Mouse (Mus musculus) layer of hippocampus, postnatal 10 days (tissue): ENCODE data around the gene Gm10153. TPM values are rescaled to one million over a fixed set of nuclear protein-coding genes. Genes with fewer than 3 reads are reported as not detected.
"Not testable (repeated sequence)": the region's sequence is repeated elsewhere in the genome, so short reads cannot be mapped to it uniquely, and the experiment has no call there.

Experiments
- DNase-seq, 2 experiments: peaks; one replicate each; pipeline ENCODE4 v3.0.0; 2021; ENCODE audit warnings: low spot score in 2 of 2
- long read RNA-seq: library from polyadenylated mRNA; stranded (forward); transcript quantifications from one replicate; pipeline ENCODE4 v2.0.0, GENCODE M21; 2023
- total RNA-seq, 2 experiments: library from RNA; stranded (reverse); gene quantifications; 2 replicates each; pipeline ENCODE4 v1.2.3; 2021

Gene Gm10153
- not detected for total RNA-seq
- long read RNA-seq: 0 reads

- no peak for DNase-seq
These were observed at the start of gene Gm10153 for GRCm38 (mm10) chr7:142190289-142190688. Gene Gm10153, minus strand, starts transcription at chr7:142190389.

DNA sequence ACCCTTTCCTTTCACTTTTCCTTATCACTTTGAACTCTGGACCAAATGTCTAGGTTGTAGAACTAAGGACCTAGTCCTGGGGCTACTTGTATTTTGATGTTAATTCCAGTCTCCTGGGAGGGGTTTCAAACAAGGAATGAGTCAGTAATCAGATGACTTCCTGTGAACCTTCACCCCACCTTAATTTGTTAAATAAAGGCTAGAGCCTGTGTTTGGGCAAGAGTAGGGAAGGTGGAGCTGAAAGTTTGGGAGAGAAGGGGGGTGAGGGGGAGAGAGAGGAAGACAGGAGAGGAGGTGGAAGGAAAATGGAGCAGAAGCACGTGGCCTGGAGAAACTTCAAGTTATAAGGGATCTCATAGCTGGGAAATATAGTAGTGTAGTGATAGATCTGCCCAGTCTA is 41.4 kb upstream of the Gm10153 start:
- DNase-seq: no peak

GRCm38 (mm10) chr7:142229871-142230270 is 39.7 kb upstream of the Gm10153 start, which contains the start of gene Krtap5-5:
Gene Krtap5-5, minus strand, starts transcription at chr7:142229971.
- not testable (repeated sequence) for DNase-seq

- DNase-seq: no peak
These were observed 34.3 kb upstream of the Gm10153 start for GRCm38 (mm10) chr7:142224518-142224917.

GRCm38 (mm10) chr7:142212136-142212535 is 21.9 kb upstream of the Gm10153 start:
- DNase-seq: not testable (repeated sequence)

GRCm38 (mm10) chr7:142211559-142211958 is 21.4 kb upstream of the Gm10153 start, which contains the start of gene Gm7579:
Gene Gm7579, plus strand, starts transcription at chr7:142211859.
- DNase-seq: no peak

DNA sequence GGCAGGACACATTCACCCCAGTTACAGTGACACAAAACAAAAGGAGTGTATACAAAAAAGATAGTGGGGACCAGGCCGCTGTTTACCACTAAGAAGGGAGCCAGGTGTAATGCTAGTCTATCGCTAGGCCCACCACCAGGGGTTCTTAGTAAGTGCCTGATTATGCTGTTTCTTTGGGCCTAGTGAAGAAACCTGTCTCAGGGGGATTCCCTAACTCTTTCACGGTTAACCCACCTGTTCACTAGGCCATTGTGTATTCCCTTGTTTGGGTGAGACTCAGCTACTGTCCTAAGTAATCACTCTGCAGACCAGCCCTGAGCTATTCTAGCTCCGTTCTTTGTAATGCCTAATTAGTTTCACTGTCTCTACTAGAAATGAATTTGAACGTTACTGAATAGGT is 16.7 kb upstream of the Gm10153 start:
- DNase-seq: not testable (repeated sequence)

- no peak for DNase-seq
These were observed 15.3 kb upstream of the Gm10153 start for GRCm38 (mm10) chr7:142205488-142205887.

DNA sequence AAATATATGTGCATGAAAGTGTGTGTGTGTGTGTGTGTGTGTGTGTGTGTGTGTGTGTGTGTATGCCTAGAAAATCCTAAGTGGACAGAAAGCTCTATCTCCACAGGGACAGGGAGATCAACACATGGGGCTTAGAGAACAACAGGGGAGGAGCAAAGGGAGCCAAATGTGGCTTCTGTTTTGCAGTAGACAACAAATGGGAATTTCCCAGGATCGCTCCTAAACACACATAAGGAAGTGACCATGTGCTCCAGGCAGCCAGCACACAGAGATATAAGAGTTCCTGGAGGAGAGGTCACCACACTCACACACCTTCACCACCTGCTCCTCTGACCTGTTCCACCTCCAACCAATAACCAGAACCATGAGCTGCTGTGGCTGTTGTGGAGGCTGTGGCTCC is 10.9 kb upstream of the Gm10153 start, which contains the start of gene Krtap5-3:
Gene Krtap5-3 (plus strand): TSS at position 301 of the 400 bp plus-strand sequence.
- DNase-seq: no peak

GRCm38 (mm10) chr7:142198748-142199147 is 8.6 kb upstream of the Gm10153 start:
- no peak for DNase-seq

GRCm38 (mm10) chr7:142188156-142188555 is 2.0 kb downstream of the Gm10153 start:
- DNase-seq: no peak

DNA sequence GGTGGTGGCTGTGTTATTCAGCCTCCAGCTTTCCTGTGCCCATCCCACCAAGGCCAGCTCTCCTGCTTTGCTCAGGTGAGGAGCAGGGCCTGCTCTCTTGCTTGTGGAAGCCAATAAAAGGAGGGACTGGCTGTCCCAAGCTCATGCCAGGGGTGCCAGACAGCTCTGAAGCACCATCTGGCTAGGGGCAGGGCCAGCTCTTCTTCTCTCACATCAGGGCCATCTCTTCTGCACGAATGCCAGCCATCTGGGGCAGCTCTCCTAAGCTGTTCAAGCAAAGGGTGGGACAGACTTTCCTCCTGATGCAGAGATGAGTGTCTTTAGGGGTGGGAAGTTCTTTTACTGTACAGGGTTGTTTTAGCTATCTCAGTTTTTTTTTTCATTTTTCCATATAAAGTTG is 9.2 kb downstream of the Gm10153 start:
- no peak for DNase-seq

DNA sequence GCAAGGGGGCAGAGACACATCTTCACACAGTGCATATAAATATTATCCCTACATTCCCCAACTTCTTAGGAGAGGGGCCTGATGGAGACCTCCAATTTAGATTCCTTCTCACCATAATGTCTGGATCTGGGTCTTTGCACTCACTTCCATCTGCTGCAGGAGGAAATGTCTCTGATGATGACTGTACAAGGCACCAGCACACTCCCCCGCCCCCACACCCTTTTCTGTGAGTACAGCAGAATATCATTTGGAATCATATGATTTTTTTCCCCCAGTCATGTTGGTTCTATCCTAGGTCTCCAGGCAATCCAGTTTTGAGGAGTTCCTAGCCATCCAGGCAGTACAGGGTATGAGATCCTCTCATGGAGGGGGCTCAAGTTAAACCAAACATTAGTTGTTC is 11.5 kb downstream of the Gm10153 start:
- DNase-seq: no peak

- not testable (repeated sequence) for DNase-seq
These were observed 14.3 kb downstream of the Gm10153 start, which contains the start of gene Krtap5-2 for GRCm38 (mm10) chr7:142175905-142176304. Gene Krtap5-2, minus strand, starts transcription at chr7:142176005.

GRCm38 (mm10) chr7:142169836-142170235 is 20.4 kb downstream of the Gm10153 start:
- DNase-seq: no peak

DNA sequence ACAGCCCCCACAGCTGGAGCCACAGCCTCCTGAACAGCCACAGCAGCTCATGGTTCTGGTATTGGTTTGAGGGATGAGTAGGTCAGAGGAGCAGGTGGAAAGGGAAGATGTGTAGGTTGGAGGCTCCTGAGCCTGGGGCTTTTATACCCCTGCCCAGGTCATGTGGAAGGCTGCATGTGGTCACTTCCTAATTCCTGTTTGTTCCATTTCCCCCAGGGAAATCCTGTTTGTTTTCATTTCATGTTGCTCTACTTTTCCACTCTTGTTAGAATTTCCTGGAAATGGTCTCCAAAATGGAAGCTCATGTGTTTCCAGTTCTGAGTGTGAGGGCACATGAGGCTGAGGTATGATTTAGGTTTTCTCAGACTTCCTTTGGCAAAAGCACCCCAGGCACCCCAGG is 24.6 kb downstream of the Gm10153 start, which contains the start of gene Gm4553:
Gene Gm4553 (minus strand): TSS at position 101 of the 400 bp plus-strand sequence.
- not testable (repeated sequence) for DNase-seq

GRCm38 (mm10) chr7:142159366-142159765 is 30.8 kb downstream of the Gm10153 start:
- DNase-seq: no peak

DNA sequence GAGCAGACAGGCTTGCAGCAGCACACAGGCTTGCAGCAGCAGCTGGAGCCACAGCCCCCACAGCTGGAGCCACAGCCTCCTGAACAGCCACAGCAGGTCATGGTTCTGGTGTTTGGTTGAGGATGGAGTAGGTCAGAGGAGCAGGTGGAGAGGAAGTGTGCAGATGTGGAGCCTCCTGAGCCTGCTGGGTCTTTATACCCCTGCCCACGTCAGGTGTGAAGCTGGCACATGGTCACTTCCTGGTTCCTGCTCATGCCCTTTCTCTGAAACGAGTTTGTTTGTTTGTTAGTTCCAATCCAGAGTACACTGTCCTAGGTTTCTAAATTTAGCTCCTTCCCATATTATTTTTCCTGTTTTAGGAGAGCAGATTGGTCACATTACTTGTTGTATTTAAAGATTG is 33.2 kb downstream of the Gm10153 start, which contains the start of gene Gm29735:
Gene Gm29735 (minus strand): TSS at position 101 of the 400 bp plus-strand sequence.
- not testable (repeated sequence) for DNase-seq

- no peak for DNase-seq
These were observed 34.9 kb downstream of the Gm10153 start for GRCm38 (mm10) chr7:142155308-142155707.

DNA sequence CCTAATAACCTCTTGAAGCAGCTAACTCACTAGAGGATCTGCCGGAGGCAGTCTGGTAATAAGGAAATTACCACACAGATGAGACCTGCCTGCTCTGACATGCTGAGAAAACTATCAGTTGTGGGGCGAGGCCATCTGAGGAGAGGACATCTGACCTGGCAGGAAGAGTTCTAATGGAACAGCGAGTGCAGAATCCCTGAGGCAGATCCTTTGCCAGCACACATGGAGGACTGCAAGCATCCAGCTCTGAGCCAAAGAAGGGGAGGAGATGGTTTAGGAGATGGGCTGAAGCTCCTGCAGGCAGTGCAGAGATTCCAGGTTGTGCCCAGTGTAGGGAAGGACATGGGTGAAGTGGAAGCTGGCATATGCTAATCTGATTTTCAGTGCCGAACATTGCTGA is 38.0 kb downstream of the Gm10153 start:
- DNase-seq: no peak

DNA sequence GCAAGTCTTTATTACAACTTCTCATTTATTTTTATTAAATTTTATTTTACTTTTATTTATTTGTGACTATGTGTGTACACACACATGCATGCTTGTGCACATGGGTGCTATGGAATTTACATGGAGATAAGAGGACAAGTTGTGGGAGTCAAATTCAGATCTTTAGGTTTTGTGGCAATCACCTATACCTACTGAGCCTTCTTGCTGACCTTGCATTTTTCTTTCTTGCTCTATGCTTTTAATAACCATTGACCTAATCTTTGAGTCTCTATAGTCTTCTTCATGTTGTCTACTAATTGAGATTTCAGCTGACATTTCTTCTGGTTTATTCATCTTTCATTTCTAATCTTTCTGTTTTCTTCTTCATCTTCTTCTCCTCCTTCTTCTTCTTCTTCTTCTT is 41.6 kb downstream of the Gm10153 start:
- no peak for DNase-seq

DNA sequence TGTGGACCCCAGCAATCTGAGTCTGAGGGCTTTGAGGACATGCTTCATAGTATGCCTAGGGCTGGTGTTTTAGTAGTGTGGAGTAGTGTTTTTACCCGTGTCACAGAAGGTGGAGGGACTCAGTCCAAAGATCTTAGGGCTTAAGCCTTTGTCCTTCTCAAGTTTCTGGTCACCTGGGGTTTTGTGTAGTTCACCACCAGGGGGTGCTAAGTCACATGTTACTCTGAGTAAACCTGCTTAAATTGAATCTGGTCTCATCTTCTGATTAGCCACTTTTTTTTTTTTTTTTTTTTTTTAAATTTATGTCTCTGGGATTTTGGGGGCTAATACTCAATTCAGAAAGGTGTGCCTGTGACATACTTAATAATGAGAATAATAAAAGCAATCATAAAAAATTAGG is 44.2 kb downstream of the Gm10153 start:
- peak; percentile 27 to 49 for DNase-seq

GRCm38 (mm10) chr7:142145413-142145940 is 44.7 kb downstream of the Gm10153 start:
- no peak for DNase-seq
